Mouse (Mus musculus) thymus, postnatal 0 days (tissue): Measurements from ENCODE around the gene Emp1. TPM values are rescaled to one million over a fixed set of nuclear protein-coding genes. Genes with fewer than 3 reads are reported as not detected.

Source experiments
- DNase-seq: peaks from one replicate; pipeline ENCODE4 v3.0.0-alpha.2; 2015; ENCODE audit warnings: low spot score
- polyA plus RNA-seq: library from polyadenylated mRNA; unstranded; fragments of >200 nt; fragmentation: Nextera tagmentation; extraction: Ambion mirVana; gene quantifications from 2 replicates; pipeline ENCODE4 v1.2.1, GENCODE M21; 2015

Emp1 gene
- polyA plus RNA-seq, 1 experiment from 2014 or later, result 12.8 TPM

GRCm38 (mm10) chr6:135363344-135364040, 1.1 kb downstream of the Emp1 start:
- no peak for DNase-seq

DNA sequence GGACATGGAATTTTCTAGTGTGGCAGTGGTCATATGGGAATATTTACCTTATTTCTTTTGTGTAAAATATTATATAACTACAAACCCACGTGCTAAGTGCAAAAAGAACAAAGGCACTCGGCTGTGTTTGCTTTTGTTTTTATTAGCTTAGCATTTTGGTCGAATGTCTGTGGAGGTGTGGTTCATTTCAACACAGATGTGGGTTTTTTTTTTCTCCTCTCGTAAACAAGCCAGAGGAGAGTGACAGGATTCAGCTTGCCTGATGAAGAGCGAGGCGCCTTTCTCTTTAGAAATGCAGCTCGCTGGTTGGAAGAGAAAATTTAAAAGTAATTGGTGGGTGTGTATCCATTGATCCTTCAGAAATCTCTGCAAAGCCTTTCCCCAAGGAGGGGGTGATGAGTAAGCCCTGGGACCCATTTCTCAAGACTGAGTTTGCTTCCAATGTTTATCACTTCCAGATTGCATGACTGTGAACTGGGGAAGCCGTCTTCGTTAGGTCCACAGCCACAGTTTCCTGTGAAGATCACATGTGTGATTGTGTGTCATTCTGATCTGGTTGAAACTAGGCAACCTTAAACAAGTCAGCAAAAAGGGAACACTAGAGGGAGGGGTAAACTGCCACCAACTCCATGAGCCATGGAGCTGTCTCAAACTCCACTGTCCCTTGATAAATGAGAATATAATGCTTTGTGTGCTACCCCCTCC, 1.8 kb downstream of the Emp1 start:
- peak; percentile 74 for DNase-seq

- no peak for DNase-seq
Observed at GRCm38 (mm10) chr6:135364891-135365301, 2.6 kb downstream of the Emp1 start.

- DNase-seq, result no peak
Observed at GRCm38 (mm10) chr6:135365614-135366013, 3.3 kb downstream of the Emp1 start.

DNA sequence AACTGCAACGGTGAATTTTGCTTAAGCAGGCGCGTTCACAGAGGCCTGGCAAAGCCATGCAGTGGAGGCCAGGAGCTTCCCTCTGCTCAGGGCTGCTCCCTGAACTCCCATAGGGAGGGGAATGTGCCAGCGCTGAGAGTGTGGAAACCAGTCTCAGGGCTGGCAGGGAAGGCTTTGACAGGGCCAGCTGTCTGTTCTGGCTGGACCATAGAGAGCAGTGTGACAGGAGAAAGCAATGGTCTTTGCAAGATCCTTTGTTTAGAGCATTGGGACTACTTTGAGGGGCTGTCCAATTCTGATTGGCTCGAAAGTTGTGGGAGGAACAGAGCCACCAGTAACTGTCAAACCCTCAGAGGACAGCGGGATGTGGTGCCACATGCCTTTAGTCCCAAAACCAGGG, 5.9 kb downstream of the Emp1 start:
- no peak for DNase-seq

DNA sequence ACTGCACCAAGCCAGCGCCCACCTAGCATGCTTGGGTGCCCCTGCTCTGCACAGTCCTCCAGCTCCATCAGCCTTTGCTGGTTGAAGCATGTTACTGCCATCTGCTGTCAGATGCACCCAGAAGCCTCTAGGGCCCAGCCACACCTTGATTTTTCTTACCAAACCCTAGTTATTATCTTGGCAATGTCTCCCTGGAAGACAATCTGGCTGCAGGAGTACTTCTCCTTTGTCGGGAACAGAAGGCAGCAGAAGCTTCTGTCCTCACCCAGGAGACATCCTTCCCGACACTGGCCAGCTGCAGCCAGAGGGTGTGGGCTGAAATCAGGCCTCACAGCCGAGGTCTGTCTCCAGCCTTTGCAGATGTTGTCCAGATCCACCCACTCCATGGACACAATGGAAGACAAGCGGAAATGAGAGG, 7.2 kb downstream of the Emp1 start:
- peak; percentile 59 for DNase-seq

DNA sequence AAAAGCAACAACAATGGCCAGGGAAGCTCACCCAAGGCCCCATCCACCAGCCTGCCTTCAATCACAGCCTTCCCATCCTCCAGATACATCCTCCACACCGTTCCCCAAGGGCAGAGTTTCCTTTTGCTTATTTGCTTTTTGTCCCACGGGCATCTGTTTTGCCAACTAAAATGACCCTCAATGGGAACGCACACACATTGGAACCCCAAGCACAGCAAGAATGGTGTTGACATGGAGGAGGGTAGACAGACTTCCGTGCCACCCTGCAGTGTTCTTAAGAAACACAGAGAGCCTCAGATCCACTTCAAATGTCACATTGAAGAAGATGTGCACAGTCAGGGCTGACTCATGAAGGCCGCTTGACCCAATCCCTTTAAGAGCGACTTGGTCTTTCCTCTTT, 8.6 kb downstream of the Emp1 start:
- no peak for DNase-seq

GRCm38 (mm10) chr6:135373357-135373756, 11.0 kb downstream of the Emp1 start:
- DNase-seq, result no peak

DNA sequence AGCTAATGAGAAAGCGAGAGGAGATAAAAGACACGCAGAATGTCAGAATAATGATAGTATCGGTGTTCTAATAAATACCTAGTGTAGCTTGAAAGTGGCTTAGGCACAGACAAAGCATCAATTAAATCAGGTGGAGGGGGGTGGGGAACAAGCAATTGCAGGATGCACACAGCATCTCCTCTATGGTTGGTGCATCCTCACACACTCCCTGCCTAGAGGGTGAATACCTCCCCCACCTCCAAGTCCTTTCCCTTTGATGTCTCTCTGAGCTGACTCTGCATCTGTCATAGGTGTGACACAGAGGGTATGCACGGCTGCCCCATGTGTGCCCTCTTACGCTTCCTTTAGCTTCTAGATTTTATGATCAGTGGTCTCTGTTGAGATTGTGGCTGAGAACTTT, 13.5 kb downstream of the Emp1 start:
- DNase-seq, result no peak

- no peak for DNase-seq
Observed at GRCm38 (mm10) chr6:135376248-135376647, 13.9 kb downstream of the Emp1 start.

- peak; percentile 84 for DNase-seq
Observed at GRCm38 (mm10) chr6:135377583-135378319, 15.4 kb downstream of the Emp1 start.

GRCm38 (mm10) chr6:135383919-135384318, 21.6 kb downstream of the Emp1 start:
- DNase-seq, result no peak

- no peak for DNase-seq
Observed at GRCm38 (mm10) chr6:135385738-135386459, 23.6 kb downstream of the Emp1 start.

- DNase-seq, result no peak
Observed at GRCm38 (mm10) chr6:135387653-135388052, 25.3 kb downstream of the Emp1 start.

- no peak for DNase-seq
Observed at GRCm38 (mm10) chr6:135388711-135389110, 26.4 kb downstream of the Emp1 start.

DNA sequence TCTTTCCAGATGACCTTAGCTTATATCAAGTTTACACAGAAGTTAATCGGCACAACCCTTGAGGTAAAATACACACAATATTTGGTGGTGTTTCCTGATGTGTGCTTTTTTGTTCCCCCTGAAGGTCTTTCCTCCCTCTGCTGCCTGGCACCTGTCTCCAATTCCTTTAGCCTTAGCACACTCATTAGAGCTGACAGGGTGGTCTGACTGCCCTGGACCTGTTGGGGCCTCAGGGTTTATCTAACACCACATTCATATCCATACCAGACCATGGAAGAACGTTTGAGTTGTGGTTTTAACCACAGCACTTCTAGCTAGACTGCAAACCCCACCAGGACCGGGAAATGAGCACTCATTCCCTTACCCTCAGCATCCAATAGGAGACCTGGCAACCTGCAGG, 28.1 kb downstream of the Emp1 start:
- no peak for DNase-seq

- no peak for DNase-seq
Observed at GRCm38 (mm10) chr6:135395375-135395774, 33.0 kb downstream of the Emp1 start.

DNA sequence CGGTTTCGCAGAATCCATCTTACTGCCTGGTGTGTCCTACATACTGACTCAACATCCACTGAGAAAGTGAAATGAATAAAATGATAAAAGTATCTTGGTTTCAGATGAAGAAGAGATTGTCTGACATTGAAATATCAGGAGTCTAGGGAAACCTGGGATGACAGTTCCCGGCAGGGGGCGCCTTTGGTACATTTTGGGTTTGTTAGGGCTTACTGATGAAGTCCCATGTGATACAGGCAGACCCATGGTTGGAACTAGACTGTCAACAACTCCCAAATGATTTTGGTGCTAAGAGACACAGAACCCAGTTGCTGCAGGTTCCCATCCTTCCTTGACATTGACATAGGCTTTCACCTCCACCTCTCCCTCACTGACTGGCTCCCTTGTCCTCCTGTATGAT, 34.7 kb downstream of the Emp1 start:
- no peak for DNase-seq

DNA sequence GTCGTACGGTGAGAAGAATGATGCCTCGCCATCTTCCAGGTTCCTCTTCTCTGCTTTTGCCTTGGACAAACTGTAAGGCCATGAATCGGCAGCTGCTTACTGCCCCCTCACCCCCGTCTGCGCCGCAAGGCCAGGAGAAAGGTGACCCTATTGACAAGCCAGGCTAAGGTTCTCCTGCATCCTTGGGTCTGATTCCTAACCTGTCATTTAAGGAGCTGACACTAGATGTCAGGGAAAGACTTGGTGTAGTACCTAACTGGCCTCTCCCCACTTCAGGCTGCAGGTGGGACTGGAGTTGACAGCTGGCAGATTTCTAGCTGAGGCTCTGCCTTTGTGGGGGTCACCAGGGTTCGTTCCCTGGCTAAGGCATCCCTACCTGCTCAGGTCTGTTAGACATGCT, 35.4 kb downstream of the Emp1 start:
- DNase-seq, result no peak

DNA sequence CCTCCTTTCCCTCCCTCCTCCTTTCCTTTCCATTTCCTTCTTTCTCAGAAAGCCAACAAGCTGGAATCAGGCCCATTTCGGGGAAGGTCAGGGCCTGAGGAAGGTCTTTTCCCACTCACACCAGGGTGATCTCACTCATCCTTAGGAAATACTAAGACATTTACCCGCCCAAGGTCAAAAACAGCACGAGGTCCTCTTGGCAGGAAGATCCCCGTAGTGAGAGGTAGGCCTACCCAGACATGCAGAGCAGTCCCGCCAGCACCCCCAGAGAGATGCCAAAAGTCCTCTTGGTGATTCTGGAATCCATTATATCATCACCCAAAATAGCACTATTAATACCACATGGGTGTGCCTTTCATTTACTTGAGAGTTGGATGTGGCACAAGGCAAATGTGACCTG, 36.5 kb downstream of the Emp1 start:
- DNase-seq, result no peak

DNA sequence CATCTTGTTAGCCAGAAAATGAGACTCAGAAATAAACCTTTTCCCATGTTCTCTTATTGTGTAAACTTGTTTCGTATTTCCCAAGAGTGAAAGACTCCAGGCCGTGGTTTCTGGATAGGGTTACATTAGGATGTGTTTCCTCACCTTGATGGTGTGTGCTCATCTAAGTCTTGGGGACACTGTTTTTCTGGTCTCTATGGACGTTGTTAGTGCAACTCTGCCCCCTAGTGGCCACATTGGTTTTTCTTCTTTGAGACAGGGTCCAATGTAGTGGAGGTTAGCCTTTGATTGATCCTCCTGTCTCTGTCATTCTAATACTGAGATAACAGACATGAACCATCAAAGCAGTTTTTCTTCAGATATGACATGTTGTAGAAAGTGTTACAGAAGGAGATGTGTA, 38.0 kb downstream of the Emp1 start:
- DNase-seq, result peak; percentile 73

DNA sequence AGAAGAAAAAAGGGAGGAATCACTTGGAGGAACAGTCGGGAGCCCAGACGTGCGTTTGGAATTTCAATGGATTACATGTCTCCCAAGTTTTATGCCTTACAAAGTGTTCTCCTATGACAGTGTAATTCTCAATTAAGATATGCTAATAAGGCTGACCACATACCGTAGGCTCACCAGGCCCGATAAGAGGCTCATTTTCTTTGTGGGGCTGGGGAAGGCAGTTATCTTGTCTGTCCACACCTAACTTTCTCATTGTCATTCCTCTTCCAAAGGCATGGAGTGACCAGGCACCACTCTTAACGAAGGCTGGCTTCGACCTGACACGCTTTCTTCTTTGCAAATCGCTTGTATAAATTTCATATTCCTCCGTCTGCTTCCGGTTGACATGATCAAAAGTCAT, 42.7 kb downstream of the Emp1 start:
- DNase-seq, result no peak
